Mouse (Mus musculus) midbrain, embryonic 14.5 days (tissue): ENCODE measurements around the gene Foxr1. TPM values are rescaled to one million over a fixed set of nuclear protein-coding genes. Genes with fewer than 3 reads are reported as not detected.

Experiments
- microRNA-seq: library from miRNA; unstranded; fragments of <30 nt; microRNA quantifications from one replicate; pipeline ENCODE4, GENCODE M21; 2016
- polyA plus RNA-seq: library from polyadenylated mRNA; unstranded; fragments of >200 nt; fragmentation: Nextera tagmentation; extraction: Ambion mirVana; gene quantifications from 2 replicates; pipeline ENCODE4 v1.2.1, GENCODE M21; 2014

Gene Foxr1
- polyA plus RNA-seq, 1 experiment from 2014 or later: not detected

Small RNAs within 50 kb of the gene (microRNA-seq; reads per million reads assigned to microRNA genes)
- not detected for gene Mir7085

Other genes starting within 250 kb of the Foxr1 start
- gene Cbl, start 207.1 kb downstream of the Foxr1 start, polyA plus RNA-seq: 20.1 and 27.6 TPM in 2 replicates
- gene Ccdc153, start 200.5 kb downstream of the Foxr1 start, polyA plus RNA-seq: not detected in 2 replicates
- gene Pdzd3, start 189.7 kb downstream of the Foxr1 start, polyA plus RNA-seq: 0.49 and 0.57 TPM in 2 replicates
- 3.7 and 3.9 TPM in 2 replicates for gene Nlrx1, start 172.5 kb downstream of the Foxr1 start, polyA plus RNA-seq
- gene Abcg4, start 152.5 kb downstream of the Foxr1 start, polyA plus RNA-seq: 18.9 and 20.1 TPM in 2 replicates
- 15.9 and 24.7 TPM in 2 replicates for gene Hinfp, start 135.5 kb downstream of the Foxr1 start, polyA plus RNA-seq
- gene C2cd2l, start 120.9 kb downstream of the Foxr1 start, polyA plus RNA-seq: 25.2 and 25.5 TPM in 2 replicates
- 37.0 and 40.5 TPM in 2 replicates for gene Dpagt1, start 115.1 kb downstream of the Foxr1 start, polyA plus RNA-seq
- 98.1 and 128 TPM in 2 replicates for gene H2afx, start 106.4 kb downstream of the Foxr1 start, polyA plus RNA-seq
- gene Hmbs, start 96.9 kb downstream of the Foxr1 start, polyA plus RNA-seq: 53.5 and 64.7 TPM in 2 replicates
- gene Vps11, start 79.5 kb downstream of the Foxr1 start, polyA plus RNA-seq: 34.4 and 36.7 TPM in 2 replicates
- 18.2 and 27.1 TPM in 2 replicates for gene Hyou1, start 61.6 kb downstream of the Foxr1 start, polyA plus RNA-seq
- 42.9 and 46.8 TPM in 2 replicates for gene Slc37a4, start 44.3 kb downstream of the Foxr1 start, polyA plus RNA-seq
- 1,282 and 1,427 TPM in 2 replicates for gene Rps25, start 34.0 kb downstream of the Foxr1 start, polyA plus RNA-seq
- 329 and 359 TPM in 2 replicates for gene Trappc4, start 33.5 kb downstream of the Foxr1 start, polyA plus RNA-seq
- gene Ccdc84, start 22.6 kb downstream of the Foxr1 start, polyA plus RNA-seq: 33.3 and 36.4 TPM in 2 replicates
- gene Upk2, start 13.8 kb upstream of the Foxr1 start, polyA plus RNA-seq: not detected in 2 replicates
- 12.6 and 14.9 TPM in 2 replicates for gene Bcl9l, start 41.7 kb upstream of the Foxr1 start, polyA plus RNA-seq
- 0.11 TPM in 1 of 2 replicates, not detected in the other for gene Cxcr5, start 120.7 kb upstream of the Foxr1 start, polyA plus RNA-seq
- 26.4 and 51.8 TPM in 2 replicates for gene Ddx6, start 163.8 kb upstream of the Foxr1 start, polyA plus RNA-seq
- gene Treh, start 232.1 kb upstream of the Foxr1 start, polyA plus RNA-seq: not detected in 2 replicates